Mouse (Mus musculus): ENCODE data around the gene Ace. TPM values are rescaled to one million over a fixed set of nuclear protein-coding genes. Genes with fewer than 3 reads are reported as not detected.
A peak's percentile ranks its signal among the peaks of the same experiment; 100 is the strongest.

The Ace gene
- total and polyA plus RNA-seq, 3 experiments, result not detected

DNA sequence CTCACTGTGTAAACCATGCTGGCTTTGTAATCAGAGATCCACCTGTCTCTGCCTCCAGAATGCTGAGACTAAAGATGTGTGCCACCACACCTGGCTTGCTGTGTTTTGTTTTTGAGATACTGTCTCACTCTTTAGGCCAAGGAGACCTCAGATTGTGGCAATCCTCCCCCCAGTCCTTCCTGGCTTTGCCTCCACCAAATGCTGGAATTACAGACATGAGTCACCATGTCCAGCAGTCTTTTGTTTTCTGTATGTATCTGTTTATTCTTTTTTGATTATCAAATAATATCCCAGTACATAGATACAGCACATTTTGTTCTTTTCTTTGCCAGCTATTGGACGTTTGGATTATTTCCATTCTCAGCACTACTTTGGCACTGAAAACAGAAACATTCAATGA is 9.2 kb upstream of the Ace start:
- Histone ChIP-seq H3K27me3 (ENCODE audit: control insufficient read depth in 1 of 2, insufficient read depth in 2 of 2, low read length in 2 of 2) (peaks cover under 1 to 2% of the 10 kb centered on the region in 2 experiments; a peak in 1 of 4 replicates), H3K9me3 (replicated peaks; ENCODE audit: insufficient read depth, low read length) (no peaks in the 10 kb centered on the region), H3K4me1 (ENCODE audit: control insufficient read depth in 1 of 2, insufficient read depth in 2 of 2, low read length in 2 of 2) (peaks cover 2 to 12% of the 10 kb centered on the region in 2 experiments; a peak in 3 of 4 replicates), H3K27ac (ENCODE audit: control insufficient read depth, low read depth, low read length) (no peak overlapping the region), H3K4me3 (ENCODE audit: control insufficient read depth in 1 of 2, insufficient read depth in 1 of 2, low read depth in 2 of 2, low read length in 2 of 2) (no peak overlapping the region), H3K79me2 (ENCODE audit: control insufficient read depth, insufficient read depth, low read length, poor library complexity) (no peaks in the 10 kb centered on the region), H3K36me3 (ENCODE audit: control insufficient read depth in 1 of 2, insufficient read depth in 2 of 2, low read length in 2 of 2) (0 out of 4 replicates have a peak, but pooled peaks cover 0 to 2% of the 10 kb centered on the region in 2 experiments), H3K9ac (ENCODE audit: control insufficient read depth, low read depth, low read length, poor library complexity, severe bottlenecking) (no peak overlapping the region)
- DNase-seq (ENCODE audit: low read depth, low spot score), result no peak
- no peak for TF ChIP-seq ZC3H11A (IDR thresholded peaks at IDR 0.05; ENCODE audit: low read depth, low read length)

DNA sequence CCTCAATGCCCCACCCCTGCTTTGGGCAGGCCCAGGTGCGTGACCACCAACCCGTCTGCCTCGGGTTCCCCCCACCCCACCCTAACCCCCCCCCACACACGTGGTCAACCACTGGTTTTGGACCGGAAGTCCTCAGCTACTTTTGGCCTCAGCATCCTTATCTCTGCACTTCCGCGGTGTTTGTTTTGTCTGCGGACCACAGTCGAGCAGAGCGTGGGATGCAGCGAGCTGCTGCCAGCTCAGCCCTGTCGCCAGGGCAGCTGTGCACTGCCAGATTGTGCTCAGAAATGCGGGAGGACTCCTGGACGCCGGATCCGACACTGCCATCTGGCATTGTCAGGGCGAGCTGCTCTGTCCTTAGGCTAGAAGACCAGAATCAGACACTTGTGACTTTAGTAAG is 8.4 kb upstream of the Ace start:
- Histone ChIP-seq H3K4me1 (ENCODE audit: control insufficient read depth in 1 of 2, insufficient read depth in 2 of 2, low read length in 2 of 2) (peaks cover 2 to 12% of the 10 kb centered on the region in 2 experiments; a peak in 3 of 4 replicates), H3K27ac (ENCODE audit: control insufficient read depth, low read depth, low read length) (no peak overlapping the region), H3K79me2 (ENCODE audit: control insufficient read depth, insufficient read depth, low read length, poor library complexity) (no peaks in the 10 kb centered on the region), H3K4me3 (ENCODE audit: control insufficient read depth in 1 of 2, insufficient read depth in 1 of 2, low read depth in 2 of 2, low read length in 2 of 2) (no peak overlapping the region), H3K36me3 (ENCODE audit: control insufficient read depth in 1 of 2, insufficient read depth in 2 of 2, low read length in 2 of 2) (0 out of 4 replicates have a peak, but pooled peaks cover 0 to 2% of the 10 kb centered on the region in 2 experiments), H3K27me3 (ENCODE audit: control insufficient read depth in 1 of 2, insufficient read depth in 2 of 2, low read length in 2 of 2) (peaks cover 0 to 2% of the 10 kb centered on the region in 2 experiments; a peak in 1 of 4 replicates), H3K9ac (ENCODE audit: control insufficient read depth, low read depth, low read length, poor library complexity, severe bottlenecking) (no peak overlapping the region), H3K9me3 (replicated peaks; ENCODE audit: insufficient read depth, low read length) (no peaks in the 10 kb centered on the region)
- peak; percentile 31 for DNase-seq (ENCODE audit: low read depth, low spot score)
- no peak for TF ChIP-seq CHD1 (IDR thresholded peaks at IDR 0.05; ENCODE audit: low read depth, low read length)
- no peak for TF ChIP-seq NRF1 (IDR thresholded peaks at IDR 0.05; ENCODE audit: insufficient read depth, low read depth, low read length, poor library complexity, severe bottlenecking)
- no peak for TF ChIP-seq ZMIZ1 (IDR thresholded peaks at IDR 0.05; ENCODE audit: low read depth, low read length)
- TF ChIP-seq POLR2A (IDR thresholded peaks at IDR 0.05; ENCODE audit: control insufficient read depth in 1 of 2, insufficient read depth in 1 of 2, low read depth in 1 of 2, low read length in 2 of 2, poor library complexity in 1 of 2), result no peak
- TF ChIP-seq USF1 (IDR thresholded peaks at IDR 0.05; ENCODE audit: low read depth, low read length), result peak; percentile 29; the same call in 1 of the 2 replicates
- TF ChIP-seq ZNF384 (IDR thresholded peaks at IDR 0.05; ENCODE audit: low read depth, low read length), result no peak
- no peak for TF ChIP-seq MAFK (IDR thresholded peaks at IDR 0.05; ENCODE audit: borderline replicate concordance, low read depth, low read length)
- TF ChIP-seq ETS1 (IDR thresholded peaks at IDR 0.05; ENCODE audit: low read depth, low read length), result peak; percentile 18; the same call in 1 of the 2 replicates
- no peak for TF ChIP-seq E2F4 (IDR thresholded peaks at IDR 0.05; ENCODE audit: borderline replicate concordance, low read depth, low read length)
- TF ChIP-seq NELFE (IDR thresholded peaks at IDR 0.05; ENCODE audit: low read depth, low read length), result no peak
- no peak for TF ChIP-seq TCF12 (IDR thresholded peaks at IDR 0.05; ENCODE audit: low read depth, low read length)
- TF ChIP-seq SIN3A (IDR thresholded peaks at IDR 0.05; ENCODE audit: low read length), result no peak
- no peak for TF ChIP-seq SMC3 (IDR thresholded peaks at IDR 0.05; ENCODE audit: low read depth, low read length)
- no peak for TF ChIP-seq GABPA (IDR thresholded peaks at IDR 0.05; ENCODE audit: low read depth, low read length)
- TF ChIP-seq MAX (IDR thresholded peaks at IDR 0.05; ENCODE audit: low read length), result 0 out of 2 replicates have a peak, but pooled peaks have one; percentile 26
- TF ChIP-seq HCFC1 (IDR thresholded peaks at IDR 0.05; ENCODE audit: low read depth, low read length), result no peak
- no peak for TF ChIP-seq RCOR1 (IDR thresholded peaks at IDR 0.05; ENCODE audit: low read depth, low read length)
- no peak for TF ChIP-seq UBTF (IDR thresholded peaks at IDR 0.05; ENCODE audit: borderline replicate concordance, insufficient read depth, low read depth, low read length)
- TF ChIP-seq TBP (IDR thresholded peaks at IDR 0.05; ENCODE audit: low read depth, low read length), result no peak
- no peak for TF ChIP-seq POLR2AphosphoS5 (IDR thresholded peaks at IDR 0.05; ENCODE audit: borderline replicate concordance, low read depth, low read length)
- no peak for TF ChIP-seq BHLHE40 (IDR thresholded peaks at IDR 0.05; ENCODE audit: borderline replicate concordance, low read depth, low read length)
- no peak for TF ChIP-seq CTCF (IDR thresholded peaks at IDR 0.05 in 2 of 3, conservative IDR thresholded peaks at IDR 0.05 in 1 of 3; ENCODE audit: control insufficient read depth in 1 of 3, insufficient read depth in 1 of 3, low read depth in 2 of 3, low read length in 3 of 3, poor library complexity in 1 of 3, severe bottlenecking in 1 of 3)
- no peak for TF ChIP-seq ZKSCAN1 (IDR thresholded peaks at IDR 0.05; ENCODE audit: low read depth, low read length)
- TF ChIP-seq ELF1 (IDR thresholded peaks at IDR 0.05; ENCODE audit: low read depth, low read length), result 0 out of 2 replicates have a peak, but pooled peaks have one; percentile 24
- peak in 1 of 2 experiments; percentile 49; a peak in 1 of 4 replicates for TF ChIP-seq EP300 (IDR thresholded peaks at IDR 0.05; ENCODE audit: low read depth in 1 of 2, low read length in 2 of 2)
- TF ChIP-seq ZC3H11A (IDR thresholded peaks at IDR 0.05; ENCODE audit: low read depth, low read length), result no peak
- TF ChIP-seq JUND (IDR thresholded peaks at IDR 0.05; ENCODE audit: low read depth, low read length), result no peak
- no peak for TF ChIP-seq CHD2 (IDR thresholded peaks at IDR 0.05; ENCODE audit: low read length)
- no peak for TF ChIP-seq MAZ (IDR thresholded peaks at IDR 0.05; ENCODE audit: low read depth, low read length)
- TF ChIP-seq GATA1 (IDR thresholded peaks at IDR 0.05; ENCODE audit: low read depth, low read length), result 0 out of 2 replicates have a peak, but pooled peaks have one; percentile 26
- no peak for TF ChIP-seq KAT2A (conservative IDR thresholded peaks at IDR 0.05; ENCODE audit: low read depth, low read length)
- TF ChIP-seq MYC (IDR thresholded peaks at IDR 0.05; ENCODE audit: low read depth, low read length), result no peak

Data from MEL (cell line).